Mouse (Mus musculus): ENCODE results near the gene Snrpa. TPM values are rescaled to one million over a fixed set of nuclear protein-coding genes. Genes with fewer than 3 reads are reported as not detected.

The Snrpa gene
- polyA plus RNA-seq, 1 experiment = 168 TPM

- 88% methylated on average over 3 of the region's 3 CpGs for WGBS
- DNase-seq (ENCODE audit: low read depth, low spot score) = no peak
Measured at GRCm38 (mm10) chr7:27170981-27171380, 25.1 kb downstream of the Snrpa start.

GRCm38 (mm10) chr7:27168371-27168770 is 27.7 kb downstream of the Snrpa start:
- no peak for DNase-seq (ENCODE audit: low read depth, low spot score)
- WGBS = 68% methylated on average over 5 of the region's 5 CpGs

- no peak for DNase-seq (ENCODE audit: low read depth, low spot score)
- 69% methylated on average over 11 of the region's 11 CpGs for WGBS
Measured at GRCm38 (mm10) chr7:27167475-27168094, 28.5 kb downstream of the Snrpa start.

DNA sequence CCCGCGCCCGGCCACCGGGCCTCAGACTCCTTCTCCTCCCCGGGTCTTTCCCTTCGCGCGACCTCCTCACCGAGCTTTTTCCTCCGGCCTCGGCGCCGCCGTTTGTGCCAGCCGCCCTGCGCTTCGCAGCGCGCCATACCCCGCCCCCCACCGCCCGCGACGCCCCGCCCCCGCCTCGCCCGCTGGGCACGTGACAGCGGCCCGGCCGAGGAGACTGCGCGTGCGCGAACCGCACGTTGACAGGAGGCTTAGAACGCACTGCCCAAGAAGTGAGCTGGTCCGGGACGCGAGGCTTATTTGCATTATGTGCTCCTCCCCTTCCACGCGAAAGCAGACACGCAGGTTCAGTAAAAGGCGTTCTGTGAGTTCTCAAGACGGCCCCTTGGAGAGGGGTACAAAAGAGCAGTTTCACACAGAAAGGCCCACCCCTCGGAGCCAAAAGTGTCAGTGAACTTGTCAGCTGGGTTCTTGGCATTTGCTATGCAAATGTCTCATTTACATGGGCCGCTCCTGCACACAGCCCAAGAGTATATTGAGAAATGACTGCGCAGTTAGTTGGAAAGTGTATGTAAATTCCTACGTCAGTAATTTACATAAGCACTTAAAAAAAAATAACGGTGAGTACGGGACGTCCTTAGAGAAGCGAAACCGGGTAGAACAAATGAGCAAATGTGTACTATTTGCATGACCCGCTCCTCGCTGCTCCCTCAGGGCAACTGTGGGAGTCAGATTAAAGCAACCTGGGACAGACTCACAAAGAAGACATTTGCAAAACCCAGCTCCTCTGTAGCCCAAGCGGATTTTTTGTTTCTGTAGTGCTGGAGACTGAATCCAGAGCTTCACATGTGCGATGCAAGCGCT is 29.2 kb downstream of the Snrpa start, which contains the start of gene Egln2:
Gene Egln2 (minus strand): TSS at position 189 of the 861 bp plus-strand sequence.
- DNase-seq (ENCODE audit: low read depth, low spot score) = peak; percentile 83
- 2% methylated on average over 61 of the region's 61 CpGs for WGBS

DNA sequence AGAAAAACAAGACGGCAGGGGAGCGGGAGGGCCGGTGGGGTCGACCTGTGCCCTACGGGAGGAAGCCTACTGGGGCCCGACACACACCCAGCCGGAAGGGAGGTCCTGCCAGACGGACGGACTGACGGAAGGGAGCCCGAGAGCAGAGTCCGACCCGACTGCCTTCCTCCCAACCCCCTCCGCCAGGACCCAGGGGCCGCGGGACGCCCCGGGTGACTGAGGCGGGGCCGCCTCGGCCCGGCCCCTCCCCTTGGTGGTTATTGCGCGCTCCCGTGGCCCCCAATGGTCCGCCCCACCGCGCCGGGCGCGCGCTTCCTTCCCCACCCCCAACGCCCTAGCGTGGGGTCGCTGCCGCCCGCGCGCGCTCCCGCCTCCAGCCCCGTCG is 29.9 kb downstream of the Snrpa start:
- DNase-seq (ENCODE audit: low read depth, low spot score) = no peak
- 1% methylated on average over 43 of the region's 43 CpGs for WGBS

DNA sequence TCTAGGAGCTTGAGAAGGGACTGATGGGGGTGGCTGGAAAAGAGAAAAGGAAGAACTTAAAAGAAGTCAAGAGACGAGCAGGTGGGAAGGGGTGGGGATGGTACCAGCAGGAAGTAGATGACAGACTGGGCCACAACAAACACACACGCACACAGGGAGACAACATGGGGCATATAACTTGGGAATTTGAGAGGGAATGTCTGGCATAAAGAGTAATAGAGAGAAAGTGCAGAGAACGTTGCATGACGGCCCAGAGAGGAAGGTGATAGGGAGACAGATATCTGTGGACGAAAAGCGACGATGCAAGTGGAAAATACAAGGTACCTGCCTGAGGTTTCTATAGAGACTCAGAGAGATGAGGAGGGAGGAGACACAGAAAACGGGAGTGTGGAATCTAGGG is 30.4 kb downstream of the Snrpa start:
- under 1% methylated on average over 8 of the region's 8 CpGs for WGBS
- DNase-seq (ENCODE audit: low read depth, low spot score) = no peak

- no peak for DNase-seq (ENCODE audit: low read depth, low spot score)
- 48% methylated on average over 23 of the region's 23 CpGs for WGBS
Measured at GRCm38 (mm10) chr7:27165007-27165655, 30.9 kb downstream of the Snrpa start.

DNA sequence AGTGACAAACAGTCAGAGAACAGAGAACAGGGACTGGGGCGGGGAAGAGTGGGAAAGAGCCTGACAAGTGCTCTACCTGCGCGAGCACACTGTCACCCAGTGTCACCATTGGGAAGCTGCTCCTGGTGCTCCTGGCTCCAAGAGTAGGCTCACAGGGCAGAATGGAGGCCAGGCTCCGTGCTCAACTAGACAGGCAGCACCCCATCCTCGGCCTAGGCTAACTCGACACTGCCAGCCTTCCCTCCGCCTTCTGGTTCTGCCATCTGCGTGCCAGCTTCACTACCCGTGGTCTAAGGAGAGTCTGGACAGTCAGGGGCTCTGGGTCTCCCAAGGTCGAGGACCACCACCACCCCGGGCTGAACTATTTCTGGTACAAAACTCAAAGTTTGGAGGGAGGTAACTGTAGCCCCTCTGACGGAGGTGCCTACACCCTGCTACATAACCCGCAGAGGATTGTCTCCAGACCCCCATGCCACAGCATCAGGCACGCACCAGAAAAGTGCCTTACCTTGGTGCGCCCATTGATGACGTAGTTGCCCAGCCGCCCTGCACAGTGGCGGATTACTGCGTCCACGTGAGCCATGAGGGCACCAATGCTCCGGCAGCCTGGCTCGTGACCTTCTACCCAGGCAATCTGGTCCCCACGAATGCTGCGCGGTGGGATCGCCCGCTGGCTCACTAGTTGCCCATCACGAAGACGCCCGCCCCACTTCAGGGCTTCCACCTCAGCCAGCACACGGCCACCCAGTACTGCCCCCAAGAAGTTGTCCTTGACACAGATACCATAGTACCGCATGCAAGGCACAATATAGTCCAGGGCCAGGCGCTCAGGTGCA is 31.7 kb downstream of the Snrpa start:
- WGBS = 81% methylated on average over 33 of the region's 33 CpGs
- DNase-seq (ENCODE audit: low read depth, low spot score) = no peak

DNA sequence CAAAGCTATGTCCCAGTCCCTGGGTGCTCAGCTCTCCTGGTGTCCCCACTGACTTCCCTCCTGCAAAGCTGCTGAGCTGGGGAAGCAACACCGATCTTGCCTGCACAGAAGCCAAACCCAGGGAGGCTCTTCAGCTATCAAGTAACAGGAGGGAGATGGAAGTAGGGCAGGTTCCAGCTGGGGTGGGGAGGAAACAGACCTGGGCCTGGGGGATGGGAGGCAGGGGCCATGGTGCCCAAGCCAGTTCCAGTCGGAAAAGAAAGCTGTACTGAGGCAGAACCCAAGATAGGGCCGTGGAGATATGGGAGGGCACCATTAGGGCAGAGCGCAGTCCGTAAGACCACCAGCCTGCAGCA is 32.6 kb downstream of the Snrpa start:
- no peak for DNase-seq (ENCODE audit: low read depth, low spot score)
- 74% methylated on average over 5 of the region's 5 CpGs for WGBS

- DNase-seq (ENCODE audit: low read depth, low spot score) = no peak
Measured at GRCm38 (mm10) chr7:27162780-27163449, 33.2 kb downstream of the Snrpa start.

DNA sequence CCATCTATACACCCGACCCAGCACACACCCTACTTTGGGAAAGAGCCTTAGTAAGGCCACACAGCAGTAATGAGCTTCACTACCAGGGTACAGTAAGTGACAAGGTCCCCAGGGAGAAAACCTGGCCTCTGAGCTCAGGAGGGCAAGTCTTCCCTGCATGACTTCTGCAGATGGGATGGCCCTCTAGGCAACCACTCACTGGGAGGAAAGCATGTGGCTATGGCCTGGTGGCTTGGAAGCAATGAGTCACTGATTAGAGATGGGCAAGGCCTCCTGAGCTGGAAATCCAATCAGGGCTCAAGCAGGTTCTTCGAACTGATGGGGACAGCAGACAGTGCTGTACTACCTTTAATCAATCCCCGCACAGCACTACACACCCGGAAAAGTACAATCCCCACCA is 34.3 kb downstream of the Snrpa start:
- no peak for DNase-seq (ENCODE audit: low read depth, low spot score)
- 75% methylated on average over 4 of the region's 4 CpGs for WGBS

More at GRCm38 (mm10) chr7:27162780-27163449, 33.2 kb downstream of the Snrpa start:
- 69% methylated on average over 5 of the region's 5 CpGs for WGBS

- no peak for DNase-seq (ENCODE audit: low read depth, low spot score)
Measured at GRCm38 (mm10) chr7:27160921-27161320, 35.1 kb downstream of the Snrpa start.

GRCm38 (mm10) chr7:27159882-27160281 is 36.2 kb downstream of the Snrpa start:
- 5% methylated on average over 8 of the region's 8 CpGs for WGBS
- no peak for DNase-seq (ENCODE audit: low read depth, low spot score)

More at GRCm38 (mm10) chr7:27160921-27161320, 35.1 kb downstream of the Snrpa start:
- 76% methylated on average over 3 of the region's 3 CpGs for WGBS

- WGBS = 90% methylated on average over 6 of the region's 6 CpGs
- no peak for DNase-seq (ENCODE audit: low read depth, low spot score)
Measured at GRCm38 (mm10) chr7:27159256-27159655, 36.8 kb downstream of the Snrpa start.

GRCm38 (mm10) chr7:27158171-27158570 is 37.9 kb downstream of the Snrpa start:
- no peak for DNase-seq (ENCODE audit: low read depth, low spot score)
- WGBS = 91% methylated on average over 9 of the region's 9 CpGs

DNA sequence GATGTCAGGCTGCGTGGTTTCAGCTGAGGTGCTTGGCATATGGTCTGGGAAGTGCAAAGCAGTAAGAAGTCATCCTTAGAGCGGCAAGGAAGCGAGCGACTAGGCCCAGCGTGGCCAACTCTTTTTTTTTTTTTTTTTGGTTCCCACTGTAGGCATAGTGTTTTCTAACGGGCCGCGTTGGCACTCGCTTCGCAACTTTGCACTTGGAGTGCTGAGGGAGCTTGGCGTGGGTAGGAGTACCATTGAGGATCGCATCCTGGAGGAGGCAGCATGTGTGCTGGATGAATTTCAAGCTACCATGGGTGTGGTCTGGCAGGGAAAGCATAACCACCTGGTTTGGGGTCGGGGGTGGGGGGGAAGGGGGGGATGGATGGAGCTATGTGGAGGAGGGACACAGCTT is 40.1 kb downstream of the Snrpa start:
- DNase-seq (ENCODE audit: low read depth, low spot score) = no peak
- WGBS = 81% methylated on average over 13 of the region's 13 CpGs

DNA sequence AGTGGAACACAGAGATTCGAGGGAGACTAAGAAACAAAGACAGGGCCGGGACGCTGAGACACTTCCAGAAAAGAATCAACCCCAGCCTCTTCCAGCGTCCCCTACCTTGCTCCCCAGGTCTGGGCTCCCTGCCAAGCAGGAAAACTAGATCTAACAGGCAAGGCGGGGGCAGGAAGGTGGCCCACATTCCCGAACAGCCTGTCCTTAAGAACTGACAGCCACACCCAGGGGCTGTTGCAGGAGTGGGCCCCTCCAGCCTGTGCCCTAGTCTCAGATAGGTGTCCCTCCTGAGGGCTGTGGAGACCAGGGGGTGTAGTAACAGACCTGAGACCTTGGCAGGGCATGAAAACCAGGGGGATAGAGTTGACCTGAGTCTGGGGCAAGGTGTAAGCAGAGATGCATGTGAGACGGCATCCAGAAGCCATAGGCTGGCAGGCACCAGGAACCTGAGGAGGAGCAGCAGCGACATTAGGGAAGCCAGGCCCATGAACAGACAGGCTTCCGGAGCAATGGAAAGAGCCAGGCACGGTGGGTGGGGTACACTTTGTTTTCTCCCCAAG is 42.8 kb downstream of the Snrpa start, which contains the start of gene Cyp2t4:
Gene Cyp2t4 (plus strand): TSS at position 510 of the 560 bp plus-strand sequence.
- DNase-seq (ENCODE audit: low read depth, low spot score) = no peak
- WGBS = 19% methylated on average over 10 of the region's 10 CpGs
